Mouse (Mus musculus): ENCODE data around the gene Slc7a3.
A peak's percentile ranks its signal among the peaks of the same experiment; 100 is the strongest.
"Not testable (repeated sequence)": the region's sequence is repeated elsewhere in the genome, so short reads cannot be mapped to it uniquely, and the experiment has no call there.

Gene Slc7a3

GRCm38 (mm10) chrX:101085920-101086319, at the start of gene Slc7a3:
Gene Slc7a3, minus strand, starts transcription at chrX:101086020.
- DNase-seq (ENCODE audit: low spot score in 2 of 2) = no peak

- peak in 1 of 2 experiments; percentile 1 for DNase-seq (ENCODE audit: low spot score in 2 of 2)
Measured at GRCm38 (mm10) chrX:101131992-101132791, 46.4 kb upstream of the Slc7a3 start.

- peak; percentile 37 to 62 for DNase-seq (ENCODE audit: low spot score in 2 of 2)
Measured at GRCm38 (mm10) chrX:101131001-101131400, 45.2 kb upstream of the Slc7a3 start.

- no peak for DNase-seq (ENCODE audit: low spot score in 2 of 2)
Measured at GRCm38 (mm10) chrX:101128559-101128958, 42.7 kb upstream of the Slc7a3 start.

GRCm38 (mm10) chrX:101126977-101127376, 41.2 kb upstream of the Slc7a3 start:
- DNase-seq (ENCODE audit: low spot score in 2 of 2) = no peak

- no peak for DNase-seq (ENCODE audit: low spot score in 2 of 2)
Measured at GRCm38 (mm10) chrX:101126474-101126955, 40.7 kb upstream of the Slc7a3 start.

GRCm38 (mm10) chrX:101120546-101120945, 34.7 kb upstream of the Slc7a3 start:
- no peak for DNase-seq (ENCODE audit: low spot score in 2 of 2)

- DNase-seq (ENCODE audit: low spot score in 2 of 2) = not testable (repeated sequence)
Measured at GRCm38 (mm10) chrX:101085211-101085610, 609 bp downstream of the Slc7a3 start.

DNA sequence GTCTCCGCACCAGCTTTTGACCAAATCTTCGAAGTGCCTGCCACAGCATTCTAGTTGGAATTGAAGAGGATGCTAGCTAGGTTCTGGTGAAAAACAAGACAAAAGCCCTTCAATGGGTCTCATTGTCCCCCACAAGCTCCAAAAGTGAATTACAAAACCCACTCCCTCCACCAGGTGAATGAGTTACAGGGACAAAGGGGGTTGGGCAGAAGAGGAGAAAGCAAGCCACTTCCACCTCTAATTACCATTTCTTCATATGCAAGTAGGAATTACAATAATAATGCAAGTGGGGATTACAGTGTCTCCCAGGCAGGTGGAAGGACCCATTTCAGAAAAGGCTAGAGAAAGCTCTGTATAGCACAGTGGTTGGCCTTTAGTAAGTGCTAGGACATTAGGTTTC, 1.6 kb downstream of the Slc7a3 start:
- no peak for DNase-seq (ENCODE audit: low spot score in 2 of 2)

DNA sequence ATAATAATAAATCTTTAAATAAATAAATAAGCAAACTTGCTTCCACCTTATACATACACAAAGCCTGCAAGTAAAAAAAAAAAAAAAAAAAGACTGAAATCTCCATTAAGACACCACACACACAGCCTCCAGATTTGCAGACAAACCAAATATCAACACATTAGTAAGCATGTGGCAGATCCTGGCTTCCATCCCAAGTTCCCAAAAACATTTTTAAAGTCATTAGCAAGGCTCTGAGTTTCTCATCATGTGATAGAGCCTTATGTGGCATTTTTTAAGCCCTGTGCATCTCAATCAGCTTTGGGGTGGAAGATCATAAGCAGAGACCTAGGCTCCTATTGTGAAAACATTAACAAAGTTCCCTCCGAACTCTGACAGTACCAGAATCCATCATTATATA, 20.6 kb downstream of the Slc7a3 start:
- DNase-seq (ENCODE audit: low spot score in 2 of 2) = no peak

DNA sequence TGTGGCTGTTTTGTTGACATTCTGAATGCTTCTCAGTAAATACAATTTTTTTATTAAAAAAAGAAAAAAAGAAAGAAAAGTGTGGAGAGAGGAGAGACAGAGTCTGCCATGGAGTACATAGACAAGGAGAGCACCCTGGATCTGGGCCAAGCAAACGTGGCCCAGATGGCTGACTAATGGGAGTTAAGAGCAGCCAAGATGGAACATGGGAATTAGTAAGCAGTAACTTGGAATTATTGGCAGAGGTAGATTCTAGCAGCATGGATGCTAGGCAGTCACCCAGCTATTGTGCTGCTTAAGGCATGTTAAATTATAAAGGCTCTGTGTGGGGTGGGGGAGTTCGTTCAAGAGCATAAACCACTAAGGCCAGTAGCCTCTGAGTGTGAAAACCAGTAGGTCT, 22.3 kb downstream of the Slc7a3 start:
- DNase-seq (ENCODE audit: low spot score in 2 of 2) = peak in 1 of 2 experiments; percentile 13

DNA sequence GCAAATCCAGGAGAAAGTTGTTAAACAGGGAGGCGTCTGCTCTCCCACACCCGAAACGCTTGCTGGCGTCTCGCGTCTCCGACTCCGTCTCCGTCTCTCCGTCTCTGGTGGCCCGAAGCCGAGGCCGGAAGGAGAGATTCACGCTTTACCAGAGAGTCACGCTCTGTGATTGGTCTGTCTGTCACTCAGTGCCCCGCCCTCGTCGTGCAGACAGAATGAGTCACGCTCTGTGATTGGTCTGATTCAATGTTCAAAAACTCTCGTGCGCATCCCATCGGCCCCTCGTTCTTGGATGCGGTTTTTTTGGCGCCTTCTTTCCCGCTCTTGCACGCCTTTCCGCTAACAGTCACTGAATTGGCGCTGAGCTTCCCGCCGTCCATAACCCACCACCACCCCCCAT, 26.3 kb downstream of the Slc7a3 start, which contains the start of gene Tex11:
TSS of gene Tex11 (minus strand) at position 127 of the 400 bp plus-strand sequence.
- DNase-seq (ENCODE audit: low spot score in 2 of 2) = no peak

Measured in cerebellum, postnatal 4 days (tissue).